Mouse (Mus musculus) bone marrow, adult 2 months (tissue): ENCODE results near the gene Cdc42ep1. TPM values are rescaled to one million over a fixed set of nuclear protein-coding genes. Genes with fewer than 3 reads are reported as not detected.
A peak's percentile ranks its signal among the peaks of the same experiment; 100 is the strongest.

Experiments used
- H3K27ac ChIP-seq: fragments of 200-500 bp; 2 replicates; pipeline ENCODE4 v1.5.1; 2012; ENCODE audit warnings: low read depth, mild to moderate bottlenecking, control low read depth, inconsistent platforms, low read length; ENCODE audit not compliant: control insufficient read depth, poor library complexity, insufficient read depth
- H3K4me1 ChIP-seq: fragments of 200-500 bp; 2 replicates; pipeline ENCODE4 v1.6.1; 2011; ENCODE audit warnings: low read length; ENCODE audit not compliant: control insufficient read depth, insufficient read depth
- H3K4me3 ChIP-seq: fragments of 200-500 bp; replicated peaks from 2 replicates; pipeline ENCODE3; 2011; ENCODE audit warnings: mild to moderate bottlenecking, low read depth, low read length, control low read depth; ENCODE audit not compliant: control insufficient read depth
- CTCF ChIP-seq: fragments of 200-500 bp; IDR thresholded peaks from 2 replicates; pipeline ENCODE4 v1.5.1; 2011; ENCODE audit warnings: low read length, control low read depth; ENCODE audit not compliant: control insufficient read depth, insufficient read depth
- POLR2A ChIP-seq: fragments of 200-500 bp; IDR thresholded peaks from 2 replicates; pipeline ENCODE4 v1.6.1; 2011; ENCODE audit warnings: low read depth, mild to moderate bottlenecking, control low read depth, low read length, borderline replicate concordance; ENCODE audit not compliant: control insufficient read depth
- WGBS: fragments of 180-500 bp; shearing (Covaris S2); methylation state at CpG from one replicate; pipeline ENCODE4 v1.1.7; 2018; 5-methylcytosine and 5-hydroxymethylcytosine counted together
- polyA plus RNA-seq: library from polyadenylated mRNA; stranded (reverse); fragments of >200 nt; gene quantifications from 2 replicates; pipeline ENCODE4 v1.2.4, GENCODE M21; 2011; ENCODE audit warnings: low replicate concordance; ENCODE audit not compliant: missing spikeins, insufficient read depth, insufficient read length

Cdc42ep1 gene
- polyA plus RNA-seq, 1 experiment = 9.4 TPM

GRCm38 (mm10) chr15:78815314-78816073 lies 26.9 kb upstream of the Cdc42ep1 start:
- WGBS = 5% methylated on average over 11 of the region's 11 CpGs
- Histone ChIP-seq H3K4me3 (peak overlapping the region; percentile 27), H3K4me1 (peaks cover 2% of the 10 kb centered on the region; the same call in 1 of the 2 replicates), H3K27ac (peak overlapping the region; percentile 68)
- TF ChIP-seq CTCF = no peak
- TF ChIP-seq POLR2A = no peak

- H3K4me3 ChIP-seq = no peak overlapping the region
- TF ChIP-seq CTCF = no peak
- TF ChIP-seq POLR2A = no peak
- H3K27ac ChIP-seq = peak overlapping the region; percentile 68
- peaks cover under 1% of the 10 kb centered on the region; the same call in 1 of the 2 replicates for H3K4me1 ChIP-seq
- WGBS = 24% methylated on average over 6 of the region's 6 CpGs
These were observed 26.4 kb upstream of the Cdc42ep1 start for GRCm38 (mm10) chr15:78816074-78816391.

DNA sequence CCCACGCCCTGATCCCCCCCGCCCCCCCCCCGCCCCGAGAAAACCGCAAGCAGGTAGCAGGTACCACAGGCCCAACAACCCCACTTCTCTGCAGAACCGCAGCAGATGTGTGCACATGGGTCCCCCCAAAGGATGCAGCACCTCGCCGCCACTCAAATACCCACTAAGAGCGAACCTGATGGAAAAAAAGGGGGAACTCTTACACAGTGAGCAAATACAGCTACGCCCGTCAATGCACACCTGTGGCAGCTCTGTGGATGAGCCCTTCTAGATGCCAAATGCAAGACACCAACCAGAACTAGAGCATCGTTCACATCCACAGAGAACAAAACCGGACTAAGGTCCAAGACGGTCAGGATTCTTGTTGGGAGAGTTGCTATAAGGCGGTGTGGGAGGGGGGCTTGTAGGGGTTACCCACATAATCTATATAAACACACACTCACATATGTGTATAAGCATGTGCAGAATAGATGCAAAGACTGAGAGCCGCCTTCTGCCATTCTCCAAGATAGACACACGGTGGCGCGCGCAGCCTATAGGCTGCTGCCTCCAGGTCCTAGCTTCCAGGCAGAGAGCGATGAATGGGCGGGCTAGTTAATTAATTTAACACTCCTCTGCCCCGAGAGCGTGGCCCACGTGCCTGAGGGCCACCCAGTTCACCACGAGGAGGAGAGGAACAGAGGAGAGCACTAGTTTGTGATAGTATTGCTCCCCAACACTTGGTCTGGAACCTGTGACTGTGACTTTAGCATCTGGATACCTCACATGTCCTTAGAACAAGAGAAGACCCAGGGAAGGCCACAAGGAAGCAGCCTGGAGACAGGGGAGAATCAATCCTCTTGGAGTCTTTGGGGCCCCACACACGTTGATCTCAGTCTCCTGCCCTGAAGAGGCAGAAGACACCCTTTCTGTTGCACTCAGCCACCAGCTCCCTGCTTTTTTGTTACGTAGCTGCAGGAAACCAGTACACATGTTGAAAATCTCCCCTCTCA lies 15.9 kb upstream of the Cdc42ep1 start:
- H3K4me1 ChIP-seq = no peaks in the 10 kb centered on the region
- WGBS = 9% methylated on average over 28 of the region's 28 CpGs
- H3K27ac ChIP-seq = no peak overlapping the region
- no peak overlapping the region for H3K4me3 ChIP-seq
- peak; percentile 85 for TF ChIP-seq CTCF
- no peak for TF ChIP-seq POLR2A

DNA sequence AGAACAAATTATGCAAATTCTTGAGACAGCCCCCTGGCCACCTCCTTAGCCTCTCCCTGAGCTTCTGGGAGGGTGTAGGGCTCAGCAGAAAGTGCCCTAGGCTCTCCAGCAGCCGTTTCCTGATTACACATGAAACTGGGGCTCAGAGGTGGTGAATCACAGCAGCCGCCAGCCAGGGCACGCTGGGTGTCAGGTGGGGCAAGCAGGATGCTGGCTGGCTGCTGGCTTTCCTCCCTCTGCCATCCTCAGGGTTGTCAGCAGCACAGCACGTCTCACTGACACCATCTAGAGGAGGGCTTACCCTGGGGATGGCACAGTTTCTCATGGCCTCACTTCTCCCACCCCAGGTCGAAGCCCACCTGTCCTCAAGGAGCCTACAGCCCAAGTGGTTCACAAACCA lies 14.1 kb upstream of the Cdc42ep1 start:
- H3K4me3 ChIP-seq = no peak overlapping the region
- H3K4me1 ChIP-seq = no peaks in the 10 kb centered on the region
- 9% methylated on average over 5 of the region's 5 CpGs for WGBS
- no peak overlapping the region for H3K27ac ChIP-seq
- TF ChIP-seq CTCF (0 out of 2 replicates have a peak, but pooled peaks have one; percentile 7), POLR2A (no peak)

- no peak overlapping the region for H3K27ac ChIP-seq
- H3K4me1 ChIP-seq = no peaks in the 10 kb centered on the region
- WGBS = 72% methylated on average over 1 of the region's 1 CpGs
These were observed 12.8 kb upstream of the Cdc42ep1 start for GRCm38 (mm10) chr15:78829636-78830035.

DNA sequence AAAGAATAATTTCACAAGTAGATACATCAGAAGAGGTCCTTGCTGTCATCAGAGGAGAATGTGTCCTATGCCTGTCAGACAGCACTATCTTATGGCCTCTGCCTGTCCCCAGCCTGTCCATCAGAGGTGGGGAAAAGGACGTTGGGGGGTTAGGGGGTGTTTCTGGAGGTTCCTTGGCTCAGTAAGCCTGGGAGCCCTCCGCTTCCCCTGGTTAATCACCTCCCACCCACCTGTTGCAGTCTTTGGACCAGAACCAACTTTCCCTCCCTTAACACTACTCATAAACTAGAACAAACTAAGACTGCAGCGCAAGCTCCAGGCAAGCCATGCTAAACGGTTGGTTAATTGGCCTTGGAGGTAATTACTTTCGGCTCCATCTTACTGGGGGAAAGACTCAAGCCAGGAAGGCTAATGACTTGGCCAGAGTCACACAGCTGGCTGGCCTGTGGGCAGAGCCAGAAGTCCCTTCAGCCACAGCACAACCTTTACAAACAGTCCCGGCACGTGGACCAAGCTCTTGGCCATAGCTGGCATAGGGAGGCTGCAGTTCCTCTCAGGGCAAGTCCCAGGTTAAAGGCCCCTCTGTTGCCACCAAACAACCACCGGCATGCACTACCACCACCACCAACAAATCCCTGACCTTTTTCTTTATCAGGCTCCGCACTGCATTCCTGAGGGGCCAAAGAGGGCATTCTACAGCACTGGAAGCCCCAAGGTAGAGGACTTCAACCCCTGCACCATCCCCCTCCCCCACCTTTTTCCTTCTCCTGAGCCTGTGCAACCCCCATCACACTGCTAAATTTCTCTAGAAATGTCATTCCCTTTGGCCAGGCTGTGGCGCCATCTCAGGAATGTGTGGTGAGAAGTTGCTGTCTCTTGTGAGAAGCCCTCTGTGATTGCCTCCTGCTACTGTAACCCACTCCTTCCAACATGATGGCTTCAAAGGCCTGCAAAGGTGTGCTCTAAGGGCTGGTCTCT lies 11.4 kb upstream of the Cdc42ep1 start:
- H3K4me1 ChIP-seq = no peaks in the 10 kb centered on the region
- 77% methylated on average over 10 of the region's 10 CpGs for WGBS
- TF ChIP-seq POLR2A (no peak), CTCF (no peak)
- H3K27ac ChIP-seq = no peak overlapping the region
- H3K4me3 ChIP-seq = no peak overlapping the region

More at GRCm38 (mm10) chr15:78829636-78830035, 12.8 kb upstream of the Cdc42ep1 start:
- H3K4me3 ChIP-seq = no peak overlapping the region
- TF ChIP-seq POLR2A (no peak), CTCF (no peak)

GRCm38 (mm10) chr15:78831720-78832657 lies 10.4 kb upstream of the Cdc42ep1 start:
- TF ChIP-seq POLR2A (no peak), CTCF (no peak)
- Histone ChIP-seq H3K4me3 (no peak overlapping the region), H3K27ac (no peak overlapping the region), H3K4me1 (no peaks in the 10 kb centered on the region)
- 83% methylated on average over 19 of the region's 19 CpGs for WGBS
